Mouse (Mus musculus) adrenal gland (tissue): ENCODE results near the gene Ebf3.

ENCODE experiments used
- intact Hi-C: fragments of 180-260 bp; cut with DNase I; formaldehyde crosslinking; loops from one replicate; pipeline ENCODE4 v1.15.1; 2025

Ebf3 gene

GRCm38 (mm10) chr7:137312933-137313182 is 1.4 kb downstream of the Ebf3 start:
- intact Hi-C loops = loop anchor here (10.0 kb wide), 1 partner anchor 238 kb away; no protein-coding TSS in a partner anchor

GRCm38 (mm10) chr7:137312166-137312932 is 1.9 kb downstream of the Ebf3 start:
- intact Hi-C loops = loop anchor here (10.0 kb wide), 1 partner anchor 238 kb away; no protein-coding TSS in a partner anchor

- intact Hi-C loops = loop anchor here (10.0 kb wide), 1 partner anchor 237 kb away; no protein-coding TSS in a partner anchor
Observed at GRCm38 (mm10) chr7:137311341-137312110, 2.7 kb downstream of the Ebf3 start.

GRCm38 (mm10) chr7:137310876-137311275 is 3.4 kb downstream of the Ebf3 start:
- intact Hi-C loops = loop anchor here (10.0 kb wide), 1 partner anchor 236 kb away; no protein-coding TSS in a partner anchor

- intact Hi-C loops = loop anchor here (10.0 kb wide), 1 partner anchor 235 kb away; no protein-coding TSS in a partner anchor
Observed at GRCm38 (mm10) chr7:137310091-137310761, 4.0 kb downstream of the Ebf3 start.

- intact Hi-C loops = loop anchor here (10.0 kb wide), 1 partner anchor 235 kb away; no protein-coding TSS in a partner anchor
Observed at GRCm38 (mm10) chr7:137309071-137310066, 4.9 kb downstream of the Ebf3 start.

GRCm38 (mm10) chr7:137308061-137309060 is 5.9 kb downstream of the Ebf3 start:
- intact Hi-C loops = no loop called here

GRCm38 (mm10) chr7:137307131-137307530 is 7.1 kb downstream of the Ebf3 start:
- intact Hi-C loops = no loop called here

- intact Hi-C loops = no loop called here
Observed at GRCm38 (mm10) chr7:137306127-137306526, 8.1 kb downstream of the Ebf3 start.

- intact Hi-C loops = no loop called here
Observed at GRCm38 (mm10) chr7:137303776-137304171, 10.5 kb downstream of the Ebf3 start.

- intact Hi-C loops = no loop called here
Observed at GRCm38 (mm10) chr7:137302961-137303775, 11.1 kb downstream of the Ebf3 start.

GRCm38 (mm10) chr7:137302161-137302560 is 12.1 kb downstream of the Ebf3 start:
- intact Hi-C loops = no loop called here

GRCm38 (mm10) chr7:137301329-137301751 is 12.9 kb downstream of the Ebf3 start:
- intact Hi-C loops = no loop called here

- intact Hi-C loops = no loop called here
Observed at GRCm38 (mm10) chr7:137300826-137301225, 13.4 kb downstream of the Ebf3 start.

GRCm38 (mm10) chr7:137300169-137300568 is 14.1 kb downstream of the Ebf3 start:
- intact Hi-C loops = no loop called here

- intact Hi-C loops = no loop called here
Observed at GRCm38 (mm10) chr7:137297594-137298381, 16.5 kb downstream of the Ebf3 start.

GRCm38 (mm10) chr7:137297131-137297530 is 17.1 kb downstream of the Ebf3 start:
- intact Hi-C loops = no loop called here

GRCm38 (mm10) chr7:137295612-137296011 is 18.6 kb downstream of the Ebf3 start:
- intact Hi-C loops = no loop called here
